Mouse (Mus musculus): ENCODE results near the gene Sdr42e1.

The Sdr42e1 gene

DNA sequence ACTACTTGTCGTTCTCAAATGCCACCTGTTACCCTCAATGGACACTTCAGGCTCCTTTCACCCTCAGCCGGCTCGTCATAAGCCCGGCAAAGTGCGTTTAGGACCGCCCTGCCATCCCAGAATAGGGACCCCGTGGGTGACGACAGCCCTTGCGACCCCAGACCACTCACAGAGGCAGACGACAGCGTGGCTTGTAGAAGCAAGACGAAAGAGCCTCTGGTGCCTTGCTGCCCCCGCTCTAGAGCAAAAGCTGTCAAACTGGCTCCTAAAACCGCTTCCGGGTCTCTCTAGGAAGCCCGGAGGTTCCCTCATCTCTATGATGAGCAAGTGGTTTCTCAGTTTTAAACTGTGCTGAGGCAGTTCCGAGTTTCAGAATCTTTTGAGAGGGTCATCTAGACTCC lies at the start of gene Sdr42e1:
Gene Sdr42e1, minus strand, starts transcription at position 260 of the 401 bp plus-strand sequence.
- in situ Hi-C loops (cut with MboI, MseI) = no loop called here

DNA sequence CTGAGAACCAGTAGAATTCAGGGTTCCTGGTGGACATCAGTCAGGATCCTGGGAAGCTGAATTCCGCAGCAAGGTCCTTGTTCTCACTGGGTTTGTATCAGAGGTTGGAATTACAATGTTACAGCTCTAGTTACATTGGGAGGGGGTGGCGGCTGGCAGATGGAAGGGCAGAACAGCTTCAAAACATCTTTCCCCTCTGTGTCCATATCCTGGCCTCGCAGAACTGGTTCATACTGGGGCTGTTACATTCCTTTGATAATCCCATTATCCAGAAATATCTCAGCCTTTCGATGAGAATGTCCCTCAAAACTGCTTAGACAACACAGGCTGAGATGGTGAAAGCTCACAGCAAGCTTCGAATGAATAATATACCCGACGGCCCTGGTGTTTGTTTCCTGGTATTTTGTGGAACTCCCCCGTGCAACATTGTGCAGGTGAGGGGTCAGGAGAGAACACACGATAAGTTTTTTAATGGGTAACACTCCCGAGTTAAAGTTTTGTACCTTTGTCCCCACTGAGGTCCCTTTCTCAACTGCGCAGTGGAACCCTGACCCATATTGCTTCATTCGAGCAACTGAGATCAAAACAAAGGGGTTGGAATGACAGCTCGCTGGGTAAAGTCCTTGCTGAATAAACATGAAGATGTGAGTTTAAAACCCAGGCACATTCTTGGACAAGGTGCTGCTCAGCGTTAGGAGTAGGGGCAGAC lies 44.8 kb upstream of the Sdr42e1 start:
- in situ Hi-C loops (cut with MboI, MseI) = no loop called here

DNA sequence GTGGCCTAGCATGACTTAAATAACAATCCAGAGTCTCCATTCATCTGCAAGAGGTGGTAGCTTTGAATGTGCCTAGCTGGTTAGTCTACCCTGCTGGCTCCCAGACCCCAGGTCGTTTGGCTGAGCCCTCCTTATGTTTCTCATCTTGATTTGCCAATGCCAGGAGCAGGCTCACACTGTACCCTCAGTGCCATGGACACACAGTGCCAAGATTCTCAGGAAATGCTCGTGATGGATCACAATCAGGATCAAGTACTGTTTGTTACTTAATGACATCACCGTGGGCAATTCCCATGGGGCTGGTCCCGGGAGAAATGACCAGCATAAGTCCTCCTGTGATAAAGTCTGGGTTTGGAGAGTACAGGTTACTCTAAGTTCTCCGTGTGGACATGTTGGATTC lies 42.4 kb upstream of the Sdr42e1 start:
- in situ Hi-C loops (cut with MboI, MseI) = no loop called here

DNA sequence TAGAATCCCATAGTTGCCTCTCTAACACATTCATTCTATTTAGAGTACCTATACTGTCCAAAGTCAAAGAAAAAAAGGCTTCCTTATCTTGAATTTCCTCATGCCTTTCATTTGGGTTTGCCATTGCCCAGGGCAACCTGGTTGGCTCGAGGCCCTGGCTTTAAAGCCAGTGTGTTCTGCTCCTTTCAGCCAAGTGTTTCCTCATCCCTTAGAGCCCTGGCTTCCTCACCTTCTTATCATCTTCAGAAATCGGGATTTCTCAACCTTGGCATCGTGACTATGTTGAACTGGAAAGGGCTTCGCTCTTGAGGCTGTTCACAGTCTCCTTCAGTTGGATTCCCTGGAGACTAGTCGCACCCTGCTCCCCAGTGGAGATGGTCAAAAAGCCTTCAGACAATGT lies 41.1 kb upstream of the Sdr42e1 start:
- in situ Hi-C loops (cut with MboI, MseI) = no loop called here

DNA sequence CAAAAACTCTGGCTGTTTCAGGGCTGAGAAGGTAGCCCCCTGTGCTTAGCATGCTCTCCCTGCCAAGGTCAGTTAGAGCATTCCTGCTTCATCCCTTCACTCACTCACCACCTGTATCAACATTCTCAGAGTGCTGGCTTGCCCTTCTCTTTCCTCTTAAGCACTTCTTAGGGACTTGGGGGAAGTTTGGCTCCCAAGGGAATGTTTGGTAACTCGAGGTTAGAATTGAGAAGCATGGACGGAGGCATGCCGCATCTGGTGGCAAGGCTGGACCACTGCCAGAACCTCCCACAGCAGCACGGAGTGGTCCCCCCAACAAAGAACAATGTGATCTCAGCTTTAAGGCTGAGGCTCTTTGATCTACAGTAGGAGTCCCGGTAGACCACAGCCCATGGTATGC lies 38.7 kb upstream of the Sdr42e1 start:
- in situ Hi-C loops (cut with MboI, MseI) = no loop called here

DNA sequence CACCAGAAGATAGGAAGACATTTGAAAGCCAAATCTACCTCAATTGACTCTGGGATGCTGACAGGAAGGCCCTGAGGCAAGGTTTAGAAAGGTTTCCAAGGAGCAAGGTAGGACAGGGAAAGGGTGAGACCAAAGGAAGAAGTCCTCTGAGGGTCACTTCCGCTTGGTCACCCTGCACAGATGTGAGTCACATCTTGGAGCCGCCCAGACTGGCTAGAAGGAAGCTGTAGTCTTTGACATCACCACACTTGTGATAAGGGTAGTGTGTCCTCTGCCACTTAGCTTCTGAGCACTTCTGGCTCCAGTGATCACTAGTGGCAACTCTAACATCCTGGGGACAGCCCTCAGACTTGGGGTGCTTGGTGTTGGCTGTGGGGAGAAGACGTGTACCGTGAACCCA lies 32.7 kb upstream of the Sdr42e1 start:
- in situ Hi-C loops (cut with MboI, MseI) = no loop called here

DNA sequence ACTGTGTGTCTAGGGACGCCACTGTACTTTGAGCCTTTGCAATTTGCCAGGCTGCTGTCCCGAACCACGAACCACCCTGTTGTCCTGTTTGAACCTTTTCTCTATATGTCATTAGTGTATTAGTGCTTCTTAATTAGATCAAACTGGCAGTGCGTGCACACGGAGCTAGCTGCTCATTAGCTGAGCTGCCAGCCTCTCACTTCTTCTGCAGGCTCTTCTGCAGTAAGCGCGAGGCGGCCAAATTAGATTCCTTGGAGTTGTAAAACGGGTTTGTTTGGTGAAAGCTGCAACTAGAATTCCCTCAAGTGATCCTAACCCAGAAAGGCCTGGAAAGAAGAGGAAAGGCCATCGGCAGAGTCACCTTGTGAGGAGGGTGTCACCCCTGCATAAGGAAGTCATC lies 29.2 kb upstream of the Sdr42e1 start:
- in situ Hi-C loops (cut with MboI, MseI) = no loop called here

DNA sequence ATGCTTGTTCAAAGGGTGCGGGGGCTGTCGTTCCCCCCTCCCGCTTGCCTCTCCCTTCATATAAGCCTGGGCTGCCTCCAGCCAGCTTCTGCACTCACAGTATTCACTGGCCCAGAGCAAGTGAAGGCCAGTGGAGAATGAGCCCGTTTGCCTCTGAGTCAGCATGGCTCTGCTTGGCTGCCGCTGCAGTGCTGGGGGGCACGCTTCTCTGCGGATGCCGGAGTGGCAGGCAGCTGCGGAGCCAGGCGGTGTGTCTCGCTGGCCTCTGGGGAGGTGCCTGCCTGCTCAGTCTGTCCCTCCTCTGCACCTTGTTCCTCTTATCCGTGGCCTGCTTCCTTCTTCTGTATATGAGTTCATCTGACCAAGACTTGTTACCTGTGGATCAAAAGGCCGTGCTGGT lies 28.4 kb upstream of the Sdr42e1 start, which contains the start of gene Hsd17b2:
Gene Hsd17b2, plus strand, starts transcription at position 46 of the 400 bp plus-strand sequence.
- in situ Hi-C loops (cut with MboI, MseI) = no loop called here

DNA sequence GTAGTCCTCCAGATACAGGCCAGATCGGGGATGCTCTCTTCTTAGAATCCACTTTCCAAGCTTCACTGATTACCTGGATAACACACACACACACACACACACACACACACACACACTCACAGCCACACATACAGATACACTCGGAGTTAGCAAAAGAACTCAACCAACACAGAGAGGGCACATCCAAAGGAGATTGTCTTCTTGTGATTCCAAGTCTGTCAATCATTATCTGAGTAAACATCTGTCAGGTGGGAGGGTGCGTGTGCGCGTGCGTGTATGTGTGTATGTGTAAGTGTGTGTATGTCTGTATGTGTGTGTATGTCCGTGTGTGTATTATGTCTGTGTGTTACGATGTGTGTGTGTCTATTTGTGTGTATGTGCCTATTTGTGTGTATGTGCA lies 27.8 kb upstream of the Sdr42e1 start:
- in situ Hi-C loops (cut with MboI, MseI) = no loop called here

DNA sequence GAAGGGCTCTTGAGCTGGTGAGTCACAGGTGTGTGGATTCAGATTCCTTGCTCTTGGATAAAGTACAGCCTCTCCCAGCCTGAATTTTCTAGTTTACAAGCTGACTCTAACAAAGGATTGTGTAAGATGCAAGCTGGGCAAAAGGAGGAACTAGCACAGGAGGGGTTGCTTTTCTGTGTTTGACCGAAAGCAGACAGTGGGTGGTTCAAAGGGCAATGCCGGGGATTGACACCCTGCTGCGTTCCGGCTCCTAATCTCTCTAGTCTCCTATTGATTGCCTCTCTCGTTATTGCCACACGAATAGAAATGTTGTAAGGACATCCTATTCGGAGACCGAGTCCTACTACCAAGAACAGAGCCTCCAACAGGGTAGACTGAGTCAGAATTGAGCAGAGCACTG lies 27.2 kb upstream of the Sdr42e1 start:
- in situ Hi-C loops (cut with MboI, MseI) = no loop called here

DNA sequence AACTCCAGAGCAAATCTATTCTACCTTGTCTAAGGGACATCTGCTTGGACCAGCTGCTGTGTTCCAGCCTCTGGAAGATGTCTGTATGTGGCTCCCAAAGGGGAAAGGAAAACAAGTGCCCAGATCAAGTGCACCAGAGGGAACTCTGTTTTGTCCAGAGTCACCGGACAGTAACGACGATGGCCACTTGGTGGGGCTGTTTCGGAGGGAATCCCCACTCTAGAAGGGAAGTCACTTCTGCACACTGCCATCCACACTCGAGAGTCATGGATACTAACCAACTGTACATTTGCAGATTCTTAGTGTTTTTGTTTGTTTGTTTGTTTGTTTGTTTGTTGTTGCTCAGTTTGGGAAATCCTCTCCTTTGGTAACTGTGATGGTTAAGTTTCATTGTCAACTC lies 23.8 kb upstream of the Sdr42e1 start:
- in situ Hi-C loops (cut with MboI, MseI) = no loop called here

DNA sequence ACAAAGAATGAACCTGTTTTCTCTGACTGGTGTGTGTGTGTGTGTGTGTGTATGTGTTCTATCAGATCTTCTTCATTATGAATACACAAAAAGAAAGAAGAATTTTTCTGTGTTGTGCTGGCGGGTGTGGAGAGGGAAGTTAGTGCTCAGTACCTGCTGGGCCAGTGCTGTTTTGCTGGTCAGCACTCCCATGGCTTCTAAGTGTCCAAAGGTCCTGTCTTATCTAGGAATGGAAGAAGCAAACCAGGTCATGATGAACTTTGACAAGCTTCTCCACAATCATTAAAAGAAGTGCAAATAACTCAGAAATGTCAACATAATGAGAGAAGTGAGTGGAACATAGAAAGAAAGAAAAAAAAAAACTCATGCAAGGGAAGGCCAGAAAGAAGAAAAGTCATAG lies 22.1 kb upstream of the Sdr42e1 start:
- in situ Hi-C loops (cut with MboI, MseI) = no loop called here

DNA sequence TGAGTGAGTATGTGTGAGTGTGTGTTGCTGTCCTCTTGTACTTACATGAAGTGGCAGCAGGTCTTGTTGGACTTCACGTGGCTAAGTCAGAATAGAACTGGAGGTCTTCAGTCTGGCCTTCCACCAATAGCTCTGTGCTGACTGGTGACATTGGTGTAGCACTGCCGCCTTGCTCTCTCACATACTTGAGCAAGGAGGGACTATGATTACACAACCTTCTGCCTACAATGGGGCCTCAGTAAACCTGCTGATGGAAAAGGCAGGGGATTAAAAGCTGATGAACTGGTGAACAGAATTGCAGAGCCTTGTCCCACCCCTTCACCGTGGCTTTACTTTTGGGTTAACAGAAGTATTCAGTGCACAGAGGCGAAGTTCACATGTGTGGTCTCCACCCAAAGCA lies 18.6 kb upstream of the Sdr42e1 start:
- in situ Hi-C loops (cut with MboI, MseI) = no loop called here

DNA sequence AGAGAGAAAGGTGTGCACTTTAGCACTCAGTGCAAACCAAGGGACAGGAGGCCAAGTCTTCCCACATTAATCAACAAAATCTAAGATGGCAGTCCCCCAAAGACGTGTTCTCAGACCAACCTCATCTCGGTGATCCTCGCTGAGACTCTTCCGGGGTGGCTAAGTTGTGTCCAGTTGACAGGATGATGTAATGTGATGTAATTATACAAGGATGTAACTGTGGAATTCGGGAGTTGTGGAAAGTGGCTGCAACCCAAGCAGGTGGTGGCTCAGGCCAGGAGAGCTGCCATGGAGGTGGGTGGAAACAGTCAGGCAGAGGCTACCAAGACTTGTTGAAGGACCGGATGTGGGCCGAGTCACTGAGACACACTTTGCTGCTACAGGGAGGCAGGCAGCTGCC lies 14.4 kb upstream of the Sdr42e1 start:
- in situ Hi-C loops (cut with MboI, MseI) = no loop called here

DNA sequence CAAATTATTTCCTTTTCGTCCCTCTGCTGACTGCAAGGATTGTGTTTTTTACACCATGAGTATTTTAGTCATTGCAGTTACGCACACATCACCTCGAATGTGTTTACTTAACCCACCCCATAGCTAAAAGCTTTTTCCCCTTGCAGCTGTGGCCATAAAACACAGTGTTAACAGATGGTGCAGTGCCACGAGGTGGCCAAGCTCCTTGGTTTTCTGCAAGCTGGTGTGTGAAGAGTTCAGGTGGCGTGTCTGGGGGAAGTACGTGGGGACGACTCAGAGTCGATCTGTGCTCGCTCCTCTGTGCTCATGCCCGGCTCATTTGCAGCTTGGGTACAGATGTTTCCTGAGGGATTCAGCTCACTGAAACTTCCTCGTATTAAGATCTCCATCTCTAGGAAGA lies 11.0 kb upstream of the Sdr42e1 start:
- in situ Hi-C loops (cut with MboI, MseI) = no loop called here

DNA sequence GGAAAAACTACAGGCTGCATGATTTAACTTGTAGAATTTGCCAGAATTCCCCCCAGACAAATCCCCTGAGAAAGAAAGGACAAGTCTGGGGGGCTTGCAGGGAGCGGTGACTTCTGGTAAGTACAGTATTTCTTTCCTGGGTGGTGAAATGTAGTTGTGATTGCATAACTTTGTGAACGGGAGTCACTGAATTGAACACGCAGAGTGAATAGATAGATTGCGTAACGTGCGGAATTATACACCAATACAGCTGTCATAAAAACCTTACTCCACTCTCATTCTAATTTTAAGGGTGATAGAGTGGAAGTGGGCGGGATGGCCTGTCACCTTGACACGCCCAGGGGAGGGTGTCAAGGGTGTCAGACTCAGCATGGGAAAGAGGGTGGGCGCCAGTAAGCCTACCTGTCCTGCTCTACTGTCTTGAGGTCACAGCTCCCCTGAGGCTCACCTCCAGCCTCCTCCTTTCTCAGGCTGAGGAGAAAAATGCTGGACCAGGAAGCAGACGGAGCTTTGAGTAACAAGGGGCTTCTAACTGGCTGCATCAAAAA lies 10.5 kb upstream of the Sdr42e1 start:
- in situ Hi-C loops (cut with MboI, MseI) = no loop called here

DNA sequence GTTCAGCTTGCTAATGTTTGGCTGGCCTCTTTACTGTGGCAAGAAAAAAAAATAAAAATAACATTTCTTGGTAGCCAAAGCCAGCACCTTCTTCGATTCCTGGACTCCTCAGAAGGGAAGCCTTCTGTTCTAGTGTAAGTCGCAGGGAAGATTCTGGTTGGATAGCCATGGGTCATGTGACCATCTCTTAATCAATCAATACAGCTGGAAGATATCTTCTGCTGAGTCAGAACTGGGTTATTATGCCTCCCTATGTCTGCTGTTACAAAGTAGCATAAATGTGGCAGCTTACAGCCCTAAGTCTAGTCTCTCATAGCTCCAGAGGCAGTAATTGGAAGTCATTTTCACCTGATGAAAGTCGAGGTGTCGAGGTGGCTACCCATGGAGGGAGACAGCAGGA lies 5.2 kb upstream of the Sdr42e1 start:
- in situ Hi-C loops (cut with MboI, MseI) = no loop called here

DNA sequence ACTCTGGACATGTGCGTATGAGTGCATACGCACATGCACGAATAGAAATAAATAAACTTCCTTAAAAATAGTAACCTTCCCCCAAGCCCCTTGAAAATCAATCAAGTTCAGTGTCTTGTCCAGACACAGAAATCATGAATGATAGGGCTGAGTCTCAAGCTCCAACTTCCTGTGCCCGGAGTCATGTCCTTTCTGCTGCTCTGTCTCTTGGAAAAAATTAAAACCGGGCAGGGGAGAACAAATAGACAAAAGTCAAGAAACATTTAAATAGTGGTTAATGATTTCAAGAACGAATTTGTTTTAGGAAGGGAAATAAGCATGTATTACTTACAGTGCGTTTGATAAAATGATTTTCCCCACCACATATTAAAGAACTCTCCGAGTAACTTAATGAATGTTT lies 3.5 kb upstream of the Sdr42e1 start:
- in situ Hi-C loops (cut with MboI, MseI) = no loop called here

DNA sequence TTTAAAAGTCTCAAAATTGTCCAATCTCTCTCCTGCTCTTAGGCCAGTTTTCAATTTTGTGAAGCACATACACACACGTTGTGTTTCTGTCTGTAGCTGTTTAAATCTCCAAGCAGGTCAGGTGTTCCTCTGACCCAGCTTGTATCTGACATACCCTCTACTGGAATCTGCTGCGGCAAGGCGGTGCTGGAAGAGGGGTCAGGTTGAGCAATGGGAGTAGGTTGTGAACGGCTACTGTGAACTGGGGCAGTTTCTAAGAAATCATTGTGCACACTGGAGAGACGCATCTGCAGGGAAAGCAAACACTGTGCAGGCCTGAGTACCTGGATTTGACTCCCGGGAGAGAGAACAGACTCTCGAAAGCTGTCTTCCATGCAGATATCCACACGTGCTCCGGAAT lies 3.0 kb upstream of the Sdr42e1 start:
- in situ Hi-C loops (cut with MboI, MseI) = no loop called here

DNA sequence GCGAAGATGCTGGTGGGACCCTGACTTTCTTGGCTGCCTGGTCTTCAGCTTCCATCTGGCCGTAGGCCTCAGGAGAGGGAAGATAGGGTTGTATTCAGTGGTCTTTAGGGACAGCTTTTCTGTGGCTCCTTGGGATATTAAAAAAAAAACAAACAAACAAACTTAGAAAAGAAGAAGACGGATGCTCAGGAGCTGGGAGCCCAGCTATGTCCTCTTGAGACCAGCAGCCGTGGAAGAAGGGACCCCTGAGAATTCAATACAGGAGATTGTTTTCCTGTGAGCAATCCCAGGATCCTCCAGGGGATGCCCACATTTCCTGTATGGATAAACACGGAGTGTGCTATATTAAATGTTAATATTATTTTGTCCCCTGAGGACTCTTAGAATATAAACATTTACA lies 1.7 kb upstream of the Sdr42e1 start:
- in situ Hi-C loops (cut with MboI, MseI) = no loop called here

DNA sequence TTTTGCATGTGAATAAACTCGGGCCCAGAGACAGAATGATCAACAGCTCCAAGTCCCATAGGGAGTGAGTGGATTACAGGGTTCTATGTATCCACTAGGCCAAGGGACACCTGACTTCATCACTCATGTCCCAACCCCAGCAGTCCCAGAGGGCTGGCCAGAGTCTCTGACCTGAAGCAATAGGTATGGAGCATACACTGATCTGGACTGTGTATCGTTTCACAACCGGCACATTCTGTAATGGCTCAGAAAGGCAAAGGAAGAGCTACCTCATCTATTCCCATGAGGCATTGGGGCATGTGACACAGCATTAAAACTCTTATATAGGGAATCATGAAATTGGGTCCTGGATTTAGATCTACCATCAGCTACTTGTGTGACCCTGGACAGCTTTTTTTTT lies 931 bp downstream of the Sdr42e1 start:
- in situ Hi-C loops (cut with MboI, MseI) = no loop called here

DNA sequence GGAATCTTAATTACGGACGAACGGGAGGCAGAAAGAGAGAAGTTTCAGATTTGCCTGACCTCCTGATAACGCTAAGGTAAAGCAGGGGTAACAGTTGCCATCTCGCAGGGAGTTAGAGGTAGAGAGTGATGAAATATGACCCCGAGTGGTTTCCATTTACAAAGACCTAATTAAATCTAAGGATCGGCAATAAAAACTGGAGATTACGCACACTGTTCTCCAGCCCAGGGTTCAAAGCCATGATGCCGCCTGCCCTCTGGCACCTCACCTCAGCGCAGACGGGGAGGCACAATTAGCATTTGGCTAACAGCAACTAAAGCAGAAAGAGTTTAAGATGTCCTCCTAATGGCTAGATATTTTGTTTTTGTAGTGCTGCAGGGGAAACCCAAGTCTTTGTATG lies 3.0 kb downstream of the Sdr42e1 start:
- in situ Hi-C loops (cut with MboI, MseI) = no loop called here

DNA sequence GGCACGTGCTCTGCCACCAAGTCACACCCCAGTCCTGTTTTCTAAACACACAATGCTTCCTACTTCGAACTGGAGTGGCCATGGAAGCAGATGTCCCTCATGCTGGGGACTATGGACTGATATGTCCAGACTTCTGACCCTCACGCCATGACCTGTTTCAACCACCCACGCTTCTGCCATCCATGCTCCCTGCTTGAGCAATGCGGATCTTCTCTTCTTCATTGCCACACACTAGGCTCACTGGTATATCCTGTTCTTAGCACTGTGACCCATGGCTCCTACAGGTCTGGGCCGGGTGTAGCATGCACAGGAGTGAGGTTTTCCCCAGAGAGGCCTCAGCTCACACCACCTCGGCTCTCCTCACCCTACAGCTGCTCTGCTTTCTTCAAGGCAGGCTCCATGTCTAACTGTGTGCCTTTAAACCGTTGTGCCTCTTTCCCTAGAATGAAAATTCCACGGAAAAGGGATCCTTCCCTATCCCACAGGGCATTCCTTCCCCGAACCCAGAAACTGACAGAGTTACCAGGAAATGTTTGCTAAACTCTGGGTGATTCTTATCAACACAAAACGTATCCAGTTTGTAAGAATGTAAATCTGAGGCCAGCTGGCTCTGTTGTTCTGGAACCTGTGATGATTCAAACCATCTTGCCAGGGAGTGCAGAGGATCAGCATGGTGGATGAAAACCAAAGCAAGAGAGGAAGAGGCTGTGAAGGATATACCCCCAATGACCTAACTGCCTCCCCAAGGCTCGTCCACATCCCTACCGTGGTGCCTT lies 6.0 kb downstream of the Sdr42e1 start:
- in situ Hi-C loops (cut with MboI, MseI) = no loop called here

All from regulatory T cell (primary cell).